Mouse (Mus musculus): ENCODE data around the gene Nucks1. TPM values are rescaled to one million over a fixed set of nuclear protein-coding genes. Genes with fewer than 3 reads are reported as not detected.

Gene Nucks1
- total and polyA plus RNA-seq, 2 experiments from 2014 or later: 56.4 to 159 TPM

DNA sequence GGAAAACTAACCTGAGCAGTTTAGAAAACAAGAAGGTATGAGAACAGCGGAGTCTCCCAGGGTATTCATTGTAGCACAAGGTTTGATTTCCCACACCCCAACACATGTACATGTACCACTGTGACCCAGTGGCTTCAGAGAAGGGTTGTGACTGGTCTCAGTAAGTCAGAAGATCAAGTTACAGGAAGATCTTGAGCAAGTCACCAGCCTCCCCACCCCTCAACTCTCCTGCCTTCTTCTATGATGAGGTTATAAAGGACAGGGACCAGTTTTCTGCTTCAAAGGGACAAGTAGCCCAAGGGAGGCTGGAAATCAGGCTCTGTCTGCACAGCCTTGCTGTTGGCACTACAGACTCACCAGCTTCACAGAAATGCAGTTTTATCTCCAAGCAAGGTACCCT is 31.2 kb downstream of the Nucks1 start:
- ATAC-seq (no peak), DNase-seq (no peak)
- Histone ChIP-seq H3K4me3 (ENCODE audit: low read depth, low read length) (no peak overlapping the region), H3K4me1 (ENCODE audit: insufficient read depth) (no peaks in the 10 kb centered on the region), H3K36me3 (ENCODE audit: insufficient read depth) (no peaks in the 10 kb centered on the region), H3K4me2 (ENCODE audit: low read depth) (no peak overlapping the region), H3K27me3 (ENCODE audit: insufficient read depth, low read length) (no peaks in the 10 kb centered on the region), H3K27ac (ENCODE audit: low read depth, low read length) (no peak overlapping the region), H3K9me3 (ENCODE audit: low read length) (no peaks in the 10 kb centered on the region), H3K9ac (no peak overlapping the region)
- no peak for TF ChIP-seq CTCF (IDR thresholded peaks at IDR 0.05; ENCODE audit: low read depth)
- 90% methylated on average over 1 of the region's 1 CpGs for WGBS

DNA sequence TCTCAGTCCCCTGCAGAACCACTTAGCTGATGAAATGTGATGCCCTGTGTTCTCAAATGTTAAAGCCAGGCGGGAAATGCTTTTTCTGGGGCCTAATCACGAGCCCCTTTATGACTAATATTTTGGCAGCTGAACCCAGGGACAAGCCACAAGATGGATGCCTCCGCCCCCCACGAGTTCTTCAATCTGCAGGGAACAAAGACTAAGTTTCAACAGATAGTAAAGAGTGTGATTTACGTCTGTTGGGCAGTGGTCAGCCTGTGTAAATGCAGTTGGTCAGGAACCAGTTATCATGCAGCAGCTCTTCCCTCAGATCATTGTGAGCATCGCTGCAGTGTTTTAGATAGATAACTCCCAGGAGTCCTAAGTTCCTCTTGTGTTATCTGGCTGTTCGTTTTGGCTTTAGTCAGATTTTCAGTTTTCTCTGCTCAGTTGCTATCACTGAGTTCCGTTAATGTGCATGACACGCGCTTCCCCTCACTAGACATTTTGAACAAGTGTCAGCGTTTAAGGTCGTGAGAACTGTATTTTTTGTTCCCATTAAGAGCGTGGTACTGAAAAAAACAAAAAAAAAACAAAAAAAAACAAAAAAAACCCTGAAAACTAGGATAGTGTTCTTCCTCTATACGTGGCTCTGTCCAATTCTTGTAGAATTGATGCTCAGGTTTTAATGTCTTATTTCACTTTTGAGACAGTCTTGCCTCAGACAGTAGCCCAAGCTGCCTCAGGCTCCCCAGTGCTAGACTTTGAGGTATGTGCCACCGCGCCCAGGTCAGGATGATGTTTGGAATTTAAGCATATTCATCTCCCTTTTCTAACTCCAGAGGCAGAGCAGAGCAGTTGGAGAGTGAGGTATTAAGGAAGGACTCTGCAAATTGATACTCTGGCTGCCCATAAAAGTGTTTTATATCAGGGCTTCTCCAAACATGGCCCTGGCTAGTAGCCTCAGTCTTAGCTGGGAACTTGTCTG is 32.6 kb downstream of the Nucks1 start:
- WGBS: 77% methylated on average over 16 of the region's 16 CpGs
- no peak for TF ChIP-seq CTCF (IDR thresholded peaks at IDR 0.05; ENCODE audit: low read depth)
- no peak for ATAC-seq

DNA sequence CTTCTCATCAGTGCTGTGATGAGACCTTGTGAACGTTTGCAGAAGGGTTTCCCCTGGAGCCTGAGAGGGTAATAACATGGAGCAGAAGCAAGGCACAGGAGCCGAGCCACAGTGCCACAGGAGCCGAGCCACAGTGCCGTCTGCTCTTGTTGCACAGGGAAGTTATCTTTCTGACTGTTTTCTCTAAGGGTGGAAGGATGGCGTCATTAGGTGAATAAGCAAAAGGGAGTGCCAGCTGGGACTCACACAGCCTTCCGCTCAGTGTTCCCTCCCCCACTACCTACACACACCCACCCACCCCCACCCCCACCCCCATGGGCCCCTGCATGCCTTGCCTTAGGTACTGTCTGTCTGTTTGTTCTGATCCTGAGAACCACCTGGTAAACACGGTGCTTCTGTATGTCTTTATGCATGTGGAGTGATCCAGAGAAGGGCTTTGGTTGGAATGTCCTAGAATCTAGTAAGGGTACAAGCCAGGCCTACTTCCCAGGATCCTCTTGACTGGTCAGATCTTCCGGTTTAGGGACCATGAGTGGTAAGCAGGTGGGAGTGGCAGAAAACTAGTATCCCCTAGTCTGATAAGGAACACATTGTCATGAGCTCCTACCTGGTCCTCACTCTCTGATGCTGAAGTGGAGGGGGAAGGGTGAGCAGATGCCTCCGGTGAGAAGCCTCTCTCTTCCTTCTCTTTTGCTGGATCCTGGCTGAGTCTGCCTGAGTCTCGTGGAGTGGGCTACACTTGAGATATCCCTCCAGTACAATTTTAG is 35.5 kb downstream of the Nucks1 start:
- no peaks in the 10 kb centered on the region for H3K36me3 ChIP-seq (ENCODE audit: insufficient read depth)
- 70% methylated on average over 10 of the region's 10 CpGs for WGBS
- H3K4me1 ChIP-seq (ENCODE audit: insufficient read depth): no peaks in the 10 kb centered on the region
- H3K4me2 ChIP-seq (ENCODE audit: low read depth): no peak overlapping the region
- no peak for TF ChIP-seq CTCF (IDR thresholded peaks at IDR 0.05; ENCODE audit: low read depth)
- no peak overlapping the region for H3K9ac ChIP-seq
- H3K27me3 ChIP-seq (ENCODE audit: insufficient read depth, low read length): no peaks in the 10 kb centered on the region
- ATAC-seq (no peak), DNase-seq (no peak)
- H3K27ac ChIP-seq (ENCODE audit: low read depth, low read length): no peak overlapping the region
- H3K9me3 ChIP-seq (ENCODE audit: low read length): no peaks in the 10 kb centered on the region
- H3K4me3 ChIP-seq (ENCODE audit: low read depth, low read length): no peak overlapping the region

More for the DNA sequence above, 32.6 kb downstream of the Nucks1 start:
- DNase-seq: no peak
- Histone ChIP-seq H3K27ac (ENCODE audit: low read depth, low read length) (no peak overlapping the region), H3K4me2 (ENCODE audit: low read depth) (no peak overlapping the region), H3K4me1 (ENCODE audit: insufficient read depth) (no peaks in the 10 kb centered on the region), H3K9me3 (ENCODE audit: low read length) (no peaks in the 10 kb centered on the region), H3K27me3 (ENCODE audit: insufficient read depth, low read length) (no peaks in the 10 kb centered on the region), H3K36me3 (ENCODE audit: insufficient read depth) (no peaks in the 10 kb centered on the region), H3K9ac (no peak overlapping the region), H3K4me3 (ENCODE audit: low read depth, low read length) (no peak overlapping the region)

DNA sequence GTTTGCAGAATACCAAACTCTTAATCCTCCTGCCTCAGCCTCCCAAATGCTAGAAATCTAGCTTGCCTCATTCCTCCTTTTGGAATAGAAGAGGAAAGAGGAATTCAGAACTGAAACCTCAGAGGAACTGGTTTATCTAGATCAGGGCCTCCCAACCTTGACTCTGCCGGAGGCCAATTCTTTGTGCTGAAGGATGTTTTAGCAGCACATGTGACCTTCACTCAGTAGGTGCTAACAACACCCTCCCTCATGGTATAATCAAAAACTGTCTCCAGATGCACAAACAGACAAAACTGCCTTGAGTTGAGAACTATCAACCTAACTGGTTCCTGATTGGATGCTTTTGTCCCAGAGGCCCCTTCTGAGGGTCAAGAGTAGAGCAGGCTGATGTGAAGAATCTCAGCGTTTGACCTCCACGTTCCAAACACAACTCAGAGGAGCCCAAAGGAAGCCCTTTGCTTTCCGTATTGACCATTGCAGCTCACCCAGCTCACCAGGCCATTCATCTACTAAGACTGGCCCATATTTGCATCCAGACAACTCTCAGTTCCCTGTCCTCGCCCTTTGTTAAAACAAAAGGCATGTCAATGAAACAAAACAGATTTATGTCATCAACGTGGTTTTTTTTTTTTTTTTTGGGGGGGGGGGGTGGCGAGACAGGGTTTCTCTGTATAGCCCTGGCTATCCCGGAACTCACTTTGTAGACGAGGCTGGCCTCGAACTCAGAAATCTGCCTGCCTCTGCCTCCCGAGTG is 36.3 kb downstream of the Nucks1 start:
- ATAC-seq: no peak
- H3K4me3 ChIP-seq (ENCODE audit: low read depth, low read length): no peak overlapping the region
- H3K4me2 ChIP-seq (ENCODE audit: low read depth): no peak overlapping the region
- DNase-seq: no peak
- H3K27ac ChIP-seq (ENCODE audit: low read depth, low read length): no peak overlapping the region
- no peaks in the 10 kb centered on the region for H3K9me3 ChIP-seq (ENCODE audit: low read length)
- H3K27me3 ChIP-seq (ENCODE audit: insufficient read depth, low read length): no peaks in the 10 kb centered on the region
- 86% methylated on average over 11 of the region's 11 CpGs for WGBS
- no peak overlapping the region for H3K9ac ChIP-seq
- H3K4me1 ChIP-seq (ENCODE audit: insufficient read depth): no peaks in the 10 kb centered on the region
- no peak for TF ChIP-seq CTCF (IDR thresholded peaks at IDR 0.05; ENCODE audit: low read depth)
- H3K36me3 ChIP-seq (ENCODE audit: insufficient read depth): no peaks in the 10 kb centered on the region

DNA sequence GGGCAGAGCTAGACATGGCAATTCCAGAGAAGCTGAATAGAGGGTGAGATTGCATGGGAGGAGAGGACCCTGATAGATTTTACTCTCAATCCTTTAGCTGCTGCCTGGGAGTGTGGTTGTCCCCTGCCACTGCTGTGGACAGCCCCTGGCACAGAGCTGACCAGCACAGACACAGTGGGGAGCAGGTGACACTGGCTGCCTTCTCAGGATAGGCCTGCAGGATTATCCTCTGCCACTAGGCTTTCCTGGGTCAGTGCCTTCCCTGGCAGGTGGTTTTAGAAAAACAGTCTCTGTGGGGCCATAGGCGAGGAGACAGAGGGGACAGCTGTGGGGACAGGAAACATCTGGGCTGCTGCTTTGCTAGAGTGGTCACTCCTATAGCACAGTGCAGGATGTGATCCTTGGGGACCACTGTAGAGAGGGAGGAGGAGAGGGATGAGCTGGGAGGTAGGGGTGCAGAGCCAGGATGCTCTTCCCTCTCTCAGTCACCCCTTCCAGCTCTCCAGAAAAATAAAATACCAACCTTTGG is 37.7 kb downstream of the Nucks1 start:
- Histone ChIP-seq H3K4me3 (ENCODE audit: low read depth, low read length) (no peak overlapping the region), H3K27me3 (ENCODE audit: insufficient read depth, low read length) (no peaks in the 10 kb centered on the region), H3K9ac (no peak overlapping the region), H3K36me3 (ENCODE audit: insufficient read depth) (no peaks in the 10 kb centered on the region), H3K27ac (ENCODE audit: low read depth, low read length) (no peak overlapping the region), H3K4me1 (ENCODE audit: insufficient read depth) (no peaks in the 10 kb centered on the region), H3K4me2 (ENCODE audit: low read depth) (no peak overlapping the region), H3K9me3 (ENCODE audit: low read length) (no peaks in the 10 kb centered on the region)
- TF ChIP-seq CTCF (IDR thresholded peaks at IDR 0.05; ENCODE audit: low read depth): no peak
- 59% methylated on average over 1 of the region's 1 CpGs for WGBS
- no peak; the same call in 1 of the 2 replicates for ATAC-seq
- DNase-seq: no peak

DNA sequence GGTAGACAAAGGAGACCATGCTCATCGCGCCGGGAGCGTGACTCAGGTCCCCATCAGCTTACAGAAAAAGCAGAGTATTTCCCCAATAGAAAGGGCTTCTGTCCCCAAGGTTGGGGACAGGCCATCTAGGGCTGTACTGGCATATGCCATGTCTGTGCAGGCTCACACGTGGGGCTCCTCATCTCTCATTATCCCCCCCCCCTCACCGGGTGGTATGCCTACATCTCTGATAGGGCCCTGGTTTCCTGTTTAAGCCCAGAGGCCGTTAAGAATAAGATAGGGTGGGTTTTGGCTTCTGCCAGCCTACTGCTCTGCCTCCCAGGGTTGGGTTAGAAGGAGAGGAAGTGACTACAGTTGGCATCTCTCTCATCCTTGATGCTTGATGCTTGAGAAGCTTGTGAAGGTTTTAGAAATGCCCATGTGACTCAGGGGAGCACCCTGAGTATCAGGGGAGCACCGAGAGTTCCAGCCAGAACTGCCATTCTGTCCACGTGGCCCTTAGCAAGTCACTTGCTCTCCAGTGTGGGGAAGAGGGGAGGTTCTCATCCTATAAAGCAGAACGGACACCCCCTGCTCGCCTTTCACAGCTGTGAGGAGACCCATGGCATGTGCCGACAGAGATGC is 44.0 kb downstream of the Nucks1 start:
- TF ChIP-seq CTCF (IDR thresholded peaks at IDR 0.05; ENCODE audit: low read depth): no peak
- no peaks in the 10 kb centered on the region for H3K4me1 ChIP-seq (ENCODE audit: insufficient read depth)
- no peak overlapping the region for H3K4me2 ChIP-seq (ENCODE audit: low read depth)
- H3K9me3 ChIP-seq (ENCODE audit: low read length): no peaks in the 10 kb centered on the region
- no peak overlapping the region for H3K27ac ChIP-seq (ENCODE audit: low read depth, low read length)
- no peak overlapping the region for H3K9ac ChIP-seq
- no peaks in the 10 kb centered on the region for H3K27me3 ChIP-seq (ENCODE audit: insufficient read depth, low read length)
- DNase-seq (no peak), ATAC-seq (no peak)
- WGBS: 83% methylated on average over 12 of the region's 12 CpGs
- no peak overlapping the region for H3K4me3 ChIP-seq (ENCODE audit: low read depth, low read length)
- no peaks in the 10 kb centered on the region for H3K36me3 ChIP-seq (ENCODE audit: insufficient read depth)

Data from forebrain, postnatal 0 days (tissue).